Mouse (Mus musculus): ENCODE measurements around the gene Ppm1m. TPM values are rescaled to one million over a fixed set of nuclear protein-coding genes. Genes with fewer than 3 reads are reported as not detected.
"Not testable (repeated sequence)": the region's sequence is repeated elsewhere in the genome, so short reads cannot be mapped to it uniquely, and the experiment has no call there.

Gene Ppm1m
- total RNA-seq, 2 experiments from 2014 or later: 23.0 to 25.8 TPM

DNA sequence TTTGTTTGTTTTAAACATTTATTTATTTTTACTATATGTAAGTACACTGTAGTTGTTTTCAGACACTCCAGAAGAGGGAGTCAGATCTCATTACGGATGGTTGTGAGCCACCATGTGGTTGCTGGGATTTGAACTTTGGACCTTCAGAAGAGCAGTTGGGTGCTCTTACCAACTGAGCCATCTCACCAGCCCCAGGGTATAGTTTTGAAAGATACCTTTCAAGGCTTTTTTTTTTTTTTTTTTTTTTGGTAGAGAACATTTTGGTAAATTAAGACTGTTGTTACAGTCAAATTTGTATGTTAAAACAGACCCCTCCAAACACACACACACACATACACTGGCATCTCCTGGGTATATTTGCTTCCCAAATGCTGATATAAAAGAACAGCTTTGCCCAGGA lies 30.5 kb downstream of the Ppm1m start:
- DNase-seq (ENCODE audit: low spot score in 2 of 2); intact Hi-C loops (cut with DNase I): not testable (repeated sequence)

DNA sequence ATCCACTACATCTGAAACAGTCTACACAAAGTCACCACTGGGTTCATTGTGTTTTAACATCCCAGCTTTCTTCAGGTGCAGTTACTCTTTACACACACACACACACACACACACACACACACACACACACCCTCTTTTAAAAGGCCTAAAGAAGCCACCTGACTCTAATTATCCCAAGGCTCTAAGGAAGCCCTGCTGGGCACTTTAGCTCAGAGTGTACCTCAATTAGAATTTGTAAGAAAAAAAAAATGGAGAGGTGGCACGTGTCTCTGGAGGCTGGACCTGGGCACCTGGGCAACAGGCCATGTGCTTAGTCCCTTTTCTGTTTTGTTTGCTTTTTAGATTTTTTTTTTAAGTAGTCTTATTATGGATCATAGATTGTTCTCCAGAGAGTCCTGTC lies 31.8 kb downstream of the Ppm1m start:
- intact Hi-C loops (cut with DNase I): no loop called here
- DNase-seq (ENCODE audit: low spot score in 2 of 2): no peak

DNA sequence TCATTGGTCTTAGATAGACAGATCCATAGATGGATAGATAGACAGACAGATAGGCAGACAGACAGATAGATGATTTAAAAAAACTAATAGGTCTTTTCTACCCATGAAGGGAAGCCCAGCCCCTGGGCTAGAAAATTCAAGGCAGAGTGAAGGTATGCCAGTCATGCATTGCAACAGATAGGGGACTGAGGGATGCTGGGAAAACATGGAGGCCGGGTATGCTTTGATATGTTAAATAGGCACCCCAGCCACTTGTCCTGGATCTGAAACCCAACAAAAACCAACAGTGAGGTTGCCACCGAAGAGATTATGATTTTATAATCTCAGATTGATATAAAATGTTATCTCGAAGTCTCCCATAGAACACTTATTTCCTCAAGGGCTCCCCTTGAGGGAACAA lies 32.3 kb downstream of the Ppm1m start:
- intact Hi-C loops (cut with DNase I): no loop called here
- DNase-seq (ENCODE audit: low spot score in 2 of 2): no peak

DNA sequence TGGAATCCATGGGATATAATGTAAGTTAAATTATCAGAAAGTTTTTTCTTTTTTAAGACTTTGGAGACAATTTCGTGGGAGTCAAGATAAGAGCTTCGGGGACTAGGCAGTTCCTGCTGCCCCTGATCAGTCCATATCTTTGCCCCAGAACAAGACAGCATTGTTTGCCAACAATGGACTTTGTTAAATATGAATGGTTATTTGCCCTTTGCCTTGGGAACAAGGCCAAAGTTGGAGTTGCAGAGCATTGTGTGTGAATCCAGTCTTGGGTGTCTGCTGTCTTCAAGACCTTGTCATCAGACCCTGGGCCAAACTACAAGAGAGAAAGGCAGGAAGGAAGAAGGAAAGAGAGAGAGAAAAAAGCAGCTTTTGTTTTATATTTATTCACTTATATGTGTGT lies 32.8 kb downstream of the Ppm1m start:
- DNase-seq (ENCODE audit: low spot score in 2 of 2): no peak
- intact Hi-C loops (cut with DNase I): no loop called here

DNA sequence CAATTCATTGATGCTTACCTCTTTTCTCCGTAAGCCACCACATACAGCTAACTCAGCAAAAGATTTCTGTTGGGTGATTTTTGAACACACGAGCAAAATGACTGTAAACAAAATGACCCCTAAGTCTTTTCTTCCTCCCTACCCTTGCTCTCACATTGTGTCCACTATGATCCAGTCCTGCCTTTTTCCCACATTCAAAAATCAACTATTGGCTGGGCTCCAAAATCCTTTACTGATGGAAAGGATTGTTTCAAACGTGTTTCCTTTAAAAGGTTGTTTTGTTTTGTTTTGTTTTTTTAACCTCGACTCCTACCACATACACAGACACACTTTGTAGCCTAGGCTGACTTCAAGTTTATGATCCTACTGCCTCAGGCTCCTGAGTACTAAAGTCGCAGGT lies 39.1 kb downstream of the Ppm1m start:
- intact Hi-C loops (cut with DNase I): no loop called here
- no peak for DNase-seq (ENCODE audit: low spot score in 2 of 2)

DNA sequence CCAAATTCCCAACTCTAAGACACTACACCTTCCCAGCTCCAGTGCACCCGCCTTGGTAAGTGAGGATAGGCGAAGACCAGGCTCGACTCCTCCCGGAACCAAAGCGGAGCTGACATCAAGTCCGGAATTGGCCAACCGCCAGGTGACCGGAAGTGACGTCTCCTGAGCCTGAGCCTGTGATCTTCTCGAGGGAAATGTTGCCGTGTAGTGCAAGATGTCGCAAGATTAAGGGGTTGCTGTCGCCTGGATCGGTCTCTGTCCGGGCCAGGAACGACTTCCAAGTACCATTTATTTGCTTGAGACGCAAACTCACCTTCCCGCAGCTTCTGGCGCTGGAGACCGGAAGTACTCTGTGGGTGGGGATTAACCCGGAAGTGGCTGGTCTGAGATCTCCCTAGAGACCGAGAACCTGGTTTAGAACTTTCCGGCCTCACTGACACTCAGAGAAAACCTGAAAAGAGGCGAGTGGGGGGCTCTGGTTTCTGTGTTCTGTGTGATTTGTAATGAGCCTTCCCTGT lies 39.7 kb downstream of the Ppm1m start:
- DNase-seq (ENCODE audit: low spot score in 2 of 2): peak; percentile 92 to 95
- intact Hi-C loops (cut with DNase I): no loop called here

DNA sequence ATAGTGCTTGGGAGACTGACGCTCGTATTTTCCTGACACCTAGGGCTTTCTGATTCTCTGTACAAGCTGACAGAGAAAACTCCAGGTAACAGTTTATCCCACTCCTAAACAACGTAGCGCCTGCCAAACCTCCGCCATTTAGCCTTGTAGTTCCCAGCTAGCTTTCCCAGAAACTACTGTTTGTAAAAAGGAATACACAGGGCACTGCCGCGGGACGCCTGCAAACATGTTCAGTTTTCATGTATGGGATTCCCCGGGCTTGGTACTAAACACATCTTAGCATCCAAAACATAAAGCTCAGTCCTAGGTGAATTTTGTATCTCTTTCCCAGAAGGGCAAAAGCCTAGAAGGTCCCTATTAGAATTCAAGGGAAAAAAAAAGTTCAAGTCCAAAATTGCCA lies 40.3 kb downstream of the Ppm1m start:
- intact Hi-C loops (cut with DNase I): no loop called here
- DNase-seq (ENCODE audit: low spot score in 2 of 2): no peak

DNA sequence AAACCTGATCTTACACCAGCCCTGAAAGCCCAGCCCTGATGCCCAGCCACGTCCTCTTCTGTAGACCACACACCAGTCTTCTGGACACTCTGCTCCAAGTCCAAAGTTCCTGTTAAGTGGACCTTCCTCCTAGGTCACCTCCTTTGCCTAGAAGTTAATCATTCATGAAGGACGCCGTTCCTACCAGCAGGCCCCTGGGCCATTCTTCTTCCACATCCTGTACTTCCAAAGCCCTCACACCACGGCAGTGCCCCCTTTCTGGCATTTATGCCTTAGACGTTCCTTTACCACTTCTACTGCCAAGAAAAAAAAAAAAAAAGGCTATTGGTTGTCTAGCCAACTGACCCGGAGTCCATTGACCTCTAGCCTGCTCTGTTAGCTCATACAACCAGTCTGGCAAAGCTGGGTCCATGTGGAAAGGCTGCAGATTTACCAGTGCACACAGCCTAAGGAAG lies 41.5 kb downstream of the Ppm1m start, which contains the start of gene Glyctk:
TSS of gene Glyctk (minus strand) at position 102 of the 455 bp plus-strand sequence.
- intact Hi-C loops (cut with DNase I): no loop called here
- no peak for DNase-seq (ENCODE audit: low spot score in 2 of 2)

DNA sequence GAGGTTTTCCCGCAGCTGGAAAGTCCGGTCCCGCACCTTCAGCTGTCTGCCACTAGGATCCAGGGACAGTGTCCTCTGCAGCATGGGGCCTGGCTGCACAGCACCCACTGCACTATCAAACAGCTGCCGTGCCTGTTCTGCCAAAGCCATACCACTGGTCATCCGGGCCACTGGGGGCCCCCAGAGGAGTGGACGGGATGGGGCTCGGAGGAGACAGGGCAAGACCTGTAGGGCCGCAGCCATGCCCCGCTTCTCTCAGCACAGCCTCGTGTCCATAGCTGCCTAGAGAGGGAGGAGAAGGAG lies 42.0 kb downstream of the Ppm1m start:
- intact Hi-C loops (cut with DNase I): no loop called here
- no peak for DNase-seq (ENCODE audit: low spot score in 2 of 2)

DNA sequence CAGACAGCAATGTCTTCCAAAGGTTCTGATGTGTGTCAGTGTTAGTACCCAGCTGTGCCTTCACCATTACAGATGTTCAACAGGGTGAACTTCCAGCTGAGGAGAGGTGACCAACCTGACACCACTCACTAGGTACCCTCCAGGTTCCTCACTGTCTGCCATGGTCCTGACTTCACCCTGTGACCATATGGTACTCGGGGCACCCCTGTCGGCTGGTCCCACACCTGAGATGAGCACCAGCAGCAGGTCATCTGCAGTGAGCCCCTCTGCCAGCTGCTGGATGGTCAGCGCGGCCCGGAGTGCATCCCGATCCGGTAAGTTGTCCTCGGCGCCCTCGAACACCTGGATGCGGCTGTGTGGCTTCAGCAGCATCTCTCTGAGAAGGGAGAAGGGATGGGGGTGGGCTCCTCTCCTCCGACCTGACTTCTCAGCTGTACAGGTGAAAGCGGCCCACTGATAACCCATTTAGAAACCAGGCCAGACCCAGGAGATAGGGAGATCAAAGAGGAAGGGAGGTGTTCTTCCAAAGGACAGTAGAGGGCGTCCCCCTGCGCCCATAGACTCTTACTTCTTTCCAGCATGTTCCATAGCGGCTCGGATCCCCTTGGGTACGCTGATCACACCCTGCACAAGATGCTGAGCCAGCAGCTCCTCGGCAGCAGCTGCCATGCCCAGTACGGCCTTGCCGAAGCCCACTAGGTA lies 42.5 kb downstream of the Ppm1m start:
- intact Hi-C loops (cut with DNase I): no loop called here
- DNase-seq (ENCODE audit: low spot score in 2 of 2): no peak

DNA sequence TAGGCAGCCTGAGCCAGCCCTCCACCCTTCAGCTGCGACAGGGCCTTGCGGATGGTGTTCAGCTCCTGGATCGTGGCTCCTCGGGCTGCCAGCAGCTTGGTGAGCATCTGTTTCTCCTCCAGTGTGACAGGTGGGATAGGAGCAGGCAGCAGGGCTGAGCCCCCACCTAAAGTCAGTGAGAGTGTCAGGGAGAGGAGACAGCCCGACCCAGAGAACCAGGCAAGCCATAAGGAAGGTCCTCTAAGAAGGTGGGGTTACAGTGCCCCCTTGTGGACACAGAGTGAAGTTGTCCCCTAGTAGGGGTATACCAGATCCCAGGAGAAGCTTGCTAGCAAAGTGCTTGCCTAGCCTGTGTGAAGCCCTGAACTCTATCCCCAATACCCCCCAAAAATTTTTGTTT lies 43.1 kb downstream of the Ppm1m start:
- peak in 1 of 2 experiments; percentile 39 for DNase-seq (ENCODE audit: low spot score in 2 of 2)
- intact Hi-C loops (cut with DNase I): no loop called here

DNA sequence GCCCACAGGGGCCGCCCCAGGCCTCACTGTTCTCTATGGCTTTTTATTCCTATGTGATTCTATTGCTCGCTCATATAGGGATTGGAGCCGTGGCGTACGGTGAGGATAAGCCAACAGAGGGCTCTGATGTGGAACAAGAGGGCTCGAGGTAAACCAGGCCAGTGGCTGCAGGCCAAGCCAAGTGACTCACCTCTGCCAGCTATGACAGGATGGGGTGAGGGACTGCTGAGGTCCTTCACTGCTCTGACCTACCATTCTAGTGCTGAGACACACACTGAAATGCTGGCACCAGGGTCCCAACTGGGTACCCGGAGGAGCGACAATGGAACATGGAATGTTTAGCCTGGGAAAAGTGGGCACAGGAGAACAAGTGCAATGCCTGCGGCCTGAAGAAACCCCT lies 45.4 kb downstream of the Ppm1m start:
- no peak for DNase-seq (ENCODE audit: low spot score in 2 of 2)
- intact Hi-C loops (cut with DNase I): no loop called here

DNA sequence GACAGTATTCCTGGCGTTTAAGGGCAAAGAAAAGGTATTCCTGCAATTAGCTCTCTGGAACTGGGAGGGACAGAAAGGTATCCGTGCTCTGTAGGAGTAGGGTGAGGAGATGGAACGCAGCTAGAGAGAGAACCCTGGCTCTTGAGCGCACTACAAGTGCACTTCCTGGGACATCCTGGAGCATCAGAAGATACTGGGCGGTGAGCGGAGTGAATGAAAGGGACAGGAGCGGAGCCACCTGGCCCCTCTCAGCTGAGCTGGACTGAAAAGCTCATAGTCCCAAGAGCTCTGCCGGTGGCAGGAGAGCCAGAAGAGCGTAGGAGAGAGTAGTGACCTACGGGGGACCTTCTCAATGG lies 50.2 kb downstream of the Ppm1m start:
- intact Hi-C loops (cut with DNase I): no loop called here

DNA sequence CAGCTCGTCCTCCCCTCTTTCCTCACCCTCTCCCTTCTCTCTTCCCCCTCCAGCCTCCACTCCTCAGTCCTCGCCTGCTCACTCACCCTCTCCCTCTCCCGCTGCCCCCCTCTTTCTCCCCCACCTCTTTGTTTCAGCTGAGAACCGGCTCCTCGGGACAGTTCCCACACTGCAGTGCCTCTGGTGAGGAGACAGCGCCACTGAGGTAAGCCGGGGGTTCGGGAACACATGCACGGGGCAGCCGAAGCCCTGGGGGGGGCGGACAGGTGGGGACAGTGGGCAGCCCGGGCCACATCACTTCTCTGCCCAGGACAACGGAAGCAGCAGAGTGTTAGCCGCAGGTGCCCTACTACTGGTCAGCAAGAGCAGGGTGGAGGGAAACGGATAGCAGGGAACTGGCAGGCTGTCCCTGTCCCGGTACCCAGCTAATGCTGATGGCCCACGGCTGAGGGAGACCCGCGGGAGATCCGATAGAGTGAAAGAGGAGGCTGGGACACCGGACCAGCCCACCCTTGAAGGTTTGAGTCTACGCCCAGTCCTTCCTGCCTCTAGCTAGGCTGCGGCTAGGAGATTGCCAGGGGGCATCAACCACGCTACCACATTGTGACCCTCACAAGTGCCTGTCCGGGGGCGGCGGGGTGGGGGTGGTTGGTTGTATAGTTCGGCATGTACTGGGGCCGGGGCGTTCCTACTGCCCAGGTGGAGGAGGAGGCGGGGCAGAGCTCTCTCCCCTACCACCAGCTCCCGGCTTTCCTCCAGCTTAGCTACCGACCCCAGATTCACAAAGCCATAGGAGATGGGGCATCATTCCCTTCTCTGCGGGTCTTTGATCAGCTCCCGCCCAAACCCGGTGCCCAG lies 50.8 kb downstream of the Ppm1m start:
- no peak for DNase-seq (ENCODE audit: low spot score in 2 of 2)

More for the DNA sequence above, 50.2 kb downstream of the Ppm1m start:
- DNase-seq (ENCODE audit: low spot score in 2 of 2): no peak

DNA sequence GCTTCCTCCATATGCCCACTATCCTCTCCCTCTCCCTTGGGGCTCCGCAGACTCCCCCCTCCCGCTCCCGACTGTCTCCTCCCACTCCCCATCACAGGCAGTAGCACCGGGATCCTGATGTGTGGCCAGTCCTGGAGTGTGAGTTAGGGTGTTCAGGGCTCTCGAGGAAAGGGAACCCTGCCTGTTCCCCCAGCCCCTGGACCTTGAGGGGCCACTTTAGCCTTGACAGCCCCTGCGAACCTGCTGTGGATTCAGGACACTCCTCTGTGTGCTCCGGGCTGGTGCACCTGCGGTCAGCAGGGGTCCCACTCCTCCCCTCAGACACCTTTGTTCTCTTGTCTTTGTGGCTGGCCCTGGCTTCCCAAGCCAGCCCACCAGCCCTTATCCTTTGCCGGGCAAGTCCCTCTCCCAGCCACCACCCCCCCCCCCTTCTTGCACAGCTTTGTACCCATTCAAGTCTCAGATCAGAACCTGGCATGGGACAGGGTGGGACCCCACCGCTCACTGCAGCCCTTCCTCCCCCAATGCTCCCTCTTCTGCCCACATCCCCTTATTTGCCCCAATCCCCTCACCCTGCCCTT lies 51.6 kb downstream of the Ppm1m start:
- intact Hi-C loops (cut with DNase I): no loop called here
- no peak for DNase-seq (ENCODE audit: low spot score in 2 of 2)

More for the DNA sequence above, 50.8 kb downstream of the Ppm1m start:
- intact Hi-C loops (cut with DNase I): no loop called here

DNA sequence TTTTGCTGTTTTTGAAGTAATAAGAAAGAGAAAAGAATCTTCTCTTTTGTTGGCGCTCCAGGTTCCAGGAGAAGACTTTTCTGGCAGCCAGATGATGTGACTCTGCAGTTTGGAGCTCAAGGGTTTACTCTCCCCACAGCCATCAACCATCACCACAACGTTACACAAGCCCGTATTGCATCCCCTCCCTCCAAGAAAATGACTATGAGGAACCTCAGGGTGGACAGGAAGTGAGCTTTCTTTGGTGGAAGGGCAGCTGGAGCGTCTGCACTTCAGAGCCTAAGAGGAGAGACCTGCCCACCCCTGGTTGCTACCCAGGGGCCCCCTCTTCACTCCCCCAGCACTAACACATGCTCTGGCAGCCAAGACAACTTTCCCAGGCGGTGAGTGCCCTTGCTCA lies 52.3 kb downstream of the Ppm1m start:
- intact Hi-C loops (cut with DNase I): no loop called here
- DNase-seq (ENCODE audit: low spot score in 2 of 2): no peak

DNA sequence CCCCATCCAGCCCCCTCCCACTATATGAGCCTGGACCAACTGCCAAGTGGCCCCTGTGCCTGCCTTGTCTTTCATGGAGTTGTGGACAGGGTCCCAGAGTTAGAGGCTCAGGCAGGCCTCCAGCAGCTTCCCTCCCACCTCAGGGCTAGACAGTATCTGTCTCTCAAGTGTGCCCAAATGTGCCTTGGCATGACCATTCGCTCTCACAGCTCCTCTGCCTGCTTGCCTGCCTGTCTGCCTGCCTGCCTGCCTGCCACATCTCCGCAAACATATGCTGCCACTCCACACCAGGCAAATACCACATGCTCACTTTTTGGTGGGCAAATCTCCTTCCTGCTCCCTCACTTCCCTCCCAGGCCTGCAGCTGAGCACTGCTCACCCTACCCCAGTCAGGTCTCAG lies 54.0 kb downstream of the Ppm1m start:
- intact Hi-C loops (cut with DNase I): no loop called here
- DNase-seq (ENCODE audit: low spot score in 2 of 2): no peak
